ENCODE assay signal across 21 mouse cellular contexts in the genomic region with DNA sequence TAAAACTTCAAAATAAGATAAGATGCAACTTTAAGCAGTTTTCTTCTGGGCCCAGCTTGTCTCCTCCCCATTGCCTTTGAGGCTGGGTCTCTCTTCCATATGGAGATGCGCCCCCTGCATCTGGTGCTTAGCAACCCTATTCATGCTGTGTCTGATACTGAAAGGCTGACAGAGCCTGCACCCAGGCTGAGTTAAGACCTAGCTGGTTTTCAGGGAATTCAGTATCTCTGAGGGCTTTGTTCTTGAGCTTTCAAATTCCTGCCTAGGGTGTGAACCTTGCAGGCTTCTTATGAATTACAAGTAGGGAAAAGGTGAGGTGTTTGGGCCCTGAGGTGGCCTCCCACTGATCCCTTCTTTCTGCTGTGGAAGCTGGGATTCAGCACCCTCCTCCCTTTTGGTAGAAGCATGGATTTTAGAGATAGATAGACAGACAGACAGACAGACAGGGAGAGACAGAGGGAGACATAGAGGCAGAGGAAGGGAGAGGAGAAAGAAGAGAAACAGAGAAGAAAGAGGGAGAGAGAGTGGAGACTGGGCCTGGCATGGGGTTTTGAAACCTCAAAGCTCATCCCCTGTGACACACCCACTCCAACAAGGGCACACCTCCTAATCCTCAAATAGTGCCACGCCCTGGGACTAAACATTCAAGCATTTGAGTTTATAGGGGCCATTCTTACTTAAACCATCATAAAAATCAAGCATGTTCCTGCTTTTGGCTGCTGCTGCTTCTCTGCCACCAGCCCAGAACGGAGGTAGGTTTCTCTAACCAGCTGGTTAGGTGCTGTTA.
DNase-seq lines count a peak whose midpoint lies in the region; ATAC-seq and TF ChIP-seq lines count a peak whose summit lies in the region.
"Had no signal": no experiment of that assay in that cellular context is flagged by ENCODE, and none has a peak within 500 bp of the region (broad histone marks: within the 10 kb centered on the region; RNA-seq: fewer than 3 reads in every experiment).

No protein-coding gene starts in this region.

- H3K9me3 ChIP-seq in lung, postnatal 0 days (ENCODE audit: low read length) = no peaks in the 10 kb centered on the region
- H3K9me3 ChIP-seq in E14TG2a.4 (ENCODE audit: low read length) (no peaks in the 10 kb centered on the region), ES-E14 (ENCODE audit: control insufficient read depth, insufficient read depth, low read depth, low read length) (no peaks in the 10 kb centered on the region)
- H3K9me3 ChIP-seq: embryonic facial prominence, embryonic 12.5 days; forebrain, embryonic 13.5 days; heart, embryonic 15.5 days; hindbrain, embryonic 10.5 days had no signal

- WGBS in lung, postnatal 0 days = 80% methylated on average over 3 of the region's 3 CpGs

- no peak overlapping the region for H3K9ac ChIP-seq in lung, postnatal 0 days (replicated peaks; ENCODE audit: low read depth)
- H3K9ac ChIP-seq in ES-E14 (ENCODE audit: insufficient read depth, low read depth, low read length, poor library complexity, severe bottlenecking) = peak overlapping the region; percentile 43
- H3K9ac ChIP-seq: embryonic facial prominence, embryonic 12.5 days; forebrain, embryonic 13.5 days; forebrain, postnatal 0 days; heart, embryonic 15.5 days; hindbrain, embryonic 14.5 days had no signal

- TF ChIP-seq CTCF in lung, postnatal 0 days (IDR thresholded peaks at IDR 0.05) = no peak
- TF ChIP-seq CTCF in E14TG2a.4 (conservative IDR thresholded peaks at IDR 0.05; ENCODE audit: low read length) = no peak

- peak; percentile 86 for ATAC-seq in lung, postnatal 0 days
- 0 out of 2 replicates have a peak, but pooled peaks have one; percentile 34 for ATAC-seq in erythroblast, adult 5-6 weeks (replicated peaks; ENCODE audit: low FRiP score, poor library complexity, severe bottlenecking)
- ATAC-seq: forebrain, embryonic 13.5 days; forebrain, postnatal 0 days had no signal

- no peak overlapping the region for H3K4me3 ChIP-seq in lung, postnatal 0 days (ENCODE audit: low read depth, low read length)
- H3K4me3 ChIP-seq in E14TG2a.4 (replicated peaks; ENCODE audit: low read length) (peak overlapping the region; percentile 82), ES-E14 (ENCODE audit: insufficient read depth in 1 of 2, low read depth in 1 of 2, low read length in 2 of 2, poor library complexity in 1 of 2, severe bottlenecking in 1 of 2) (peak overlapping the region; percentile 9 to 62; a peak in 3 of 4 replicates)
- H3K4me3 ChIP-seq: embryonic facial prominence, embryonic 12.5 days; forebrain, embryonic 13.5 days; heart, adult 2 months; heart, embryonic 15.5 days; hindbrain, embryonic 10.5 days had no signal

- no peak overlapping the region for H3K4me2 ChIP-seq in lung, postnatal 0 days (replicated peaks; ENCODE audit: low read depth, low read length)
- H3K4me2 ChIP-seq: embryonic facial prominence, embryonic 12.5 days; forebrain, embryonic 13.5 days; heart, embryonic 11.5 days; heart, embryonic 15.5 days; hindbrain, embryonic 14.5 days had no signal

- no peaks in the 10 kb centered on the region for H3K4me1 ChIP-seq in lung, postnatal 0 days (ENCODE audit: insufficient read depth, low read depth, low read length)
- H3K4me1 ChIP-seq in E14TG2a.4 (replicated peaks; ENCODE audit: low read depth, low read length) = peaks cover 89% of the 10 kb centered on the region
- peaks cover 22 to 31% of the 10 kb centered on the region in 2 experiments for H3K4me1 ChIP-seq in ES-E14 (ENCODE audit: control insufficient read depth in 2 of 2, insufficient read depth in 2 of 2, low read length in 2 of 2, poor library complexity in 1 of 2)
- H3K4me1 ChIP-seq: embryonic facial prominence, embryonic 12.5 days; forebrain, embryonic 13.5 days; heart, embryonic 15.5 days; hindbrain, embryonic 10.5 days had no signal

- no peaks in the 10 kb centered on the region for H3K27me3 ChIP-seq in lung, postnatal 0 days (replicated peaks; ENCODE audit: insufficient read depth, low read length)
- no peaks in the 10 kb centered on the region for H3K27me3 ChIP-seq in E14TG2a.4 (ENCODE audit: insufficient read depth, low read length)
- H3K27me3 ChIP-seq: embryonic facial prominence, embryonic 12.5 days; forebrain, embryonic 13.5 days; heart, embryonic 15.5 days had no signal

- no peaks in the 10 kb centered on the region for H3K36me3 ChIP-seq in lung, postnatal 0 days (ENCODE audit: insufficient read depth, low read length)
- H3K36me3 ChIP-seq in E14TG2a.4 (ENCODE audit: insufficient read depth, low read length) (peaks cover 47% of the 10 kb centered on the region), ES-E14 (ENCODE audit: control insufficient read depth, insufficient read depth, low read length, poor library complexity, severe bottlenecking) (peaks cover 7% of the 10 kb centered on the region; the same call in 1 of the 2 replicates)

- peak; percentile 82 for TF ChIP-seq EP300 in lung, postnatal 0 days (IDR thresholded peaks at IDR 0.05)

- DNase-seq in lung, postnatal 0 days (ENCODE audit: low spot score) = peak; percentile 75
- no peak for DNase-seq in lung, adult 18-20 months
- DNase-seq in ES-E14 (ENCODE audit: low read depth, low spot score) = peak; percentile 75
- no peak for DNase-seq in kidney, adult 9 months
- DNase-seq in layer of hippocampus, postnatal 25 days (ENCODE audit: extremely low spot score in 1 of 2, low spot score in 1 of 2) = no peak
- no peak for DNase-seq in right cerebral cortex, postnatal 25 days
- DNase-seq: adrenal gland, postnatal 10 days; cerebellum, adult 11-12 months; cerebellum, adult 9-10 months; cerebellum, postnatal 25 days; forebrain, postnatal 0 days; gastrocnemius, postnatal 14 days; heart, adult 2 months had no signal

- H3K27ac ChIP-seq in lung, postnatal 0 days (ENCODE audit: low read length) = peak overlapping the region; percentile 74
- peak overlapping the region; percentile 99 for H3K27ac ChIP-seq in ES-E14 (ENCODE audit: insufficient read depth, low read depth, low read length, poor library complexity, severe bottlenecking)
- H3K27ac ChIP-seq: embryonic facial prominence, embryonic 12.5 days; forebrain, embryonic 13.5 days; heart, adult 2 months; heart, embryonic 15.5 days; hindbrain, embryonic 10.5 days; hindbrain, embryonic 14.5 days had no signal

- in situ Hi-C loops in ES-E14 (cut with MboI; ENCODE audit: low sequenced_read_pairs in 2 of 2, unreplicated experiment in 2 of 2) = no loop called here

TF ChIP-seq in ES-E14, 5 proteins besides CTCF, POLR2A, EP300 and RAD21:
- TF ChIP-seq MAFK (IDR thresholded peaks at IDR 0.05; ENCODE audit: insufficient read depth, low read depth, low read length) = no peak
- TF ChIP-seq ZC3H11A (IDR thresholded peaks at IDR 0.05; ENCODE audit: borderline replicate concordance, low read depth, low read length) = no peak
- TF ChIP-seq ZNF384 (IDR thresholded peaks at IDR 0.05; ENCODE audit: low read depth, low read length) = no peak
- no peak for TF ChIP-seq HCFC1 (IDR thresholded peaks at IDR 0.05; ENCODE audit: borderline replicate concordance, insufficient read depth, low read length)
- no peak for TF ChIP-seq CHD2 (IDR thresholded peaks at IDR 0.05; ENCODE audit: low read depth, low read length)

Comparison
In these comparisons a context has a peak if more than half of its experiments do, and no peak if none do; other contexts are left out.
1. DNase-seq: peak in lung, postnatal 0 days (single experiment) and ES-E14 (single experiment); none in lung, adult 18-20 months (0 of 2), kidney, adult 9 months (single experiment), layer of hippocampus, postnatal 25 days (0 of 2) and right cerebral cortex, postnatal 25 days (single experiment).